Mouse (Mus musculus) midbrain, postnatal 0 days (tissue): ENCODE data around the gene Zfp423. TPM values are rescaled to one million over a fixed set of nuclear protein-coding genes. Genes with fewer than 3 reads are reported as not detected.
"Not testable (repeated sequence)": the region's sequence is repeated elsewhere in the genome, so short reads cannot be mapped to it uniquely, and the experiment has no call there.

Experiments used
- ATAC-seq: fragments of 200-750 bp; cut with Nextera tagmentation; 2 replicates; pipeline ENCODE4 v1.8.0; 2017; ENCODE audit warnings: moderate number of reproducible peaks, mild to moderate bottlenecking, moderate TSS enrichment, moderate library complexity; ENCODE audit not compliant: low FRiP score
- DNase-seq: peaks from one replicate; pipeline ENCODE4 v3.0.0-alpha.2; 2015; ENCODE audit warnings: low spot score
- H3K27ac ChIP-seq: fragments of 300-500 bp; sonication (generic); 2 replicates; pipeline ENCODE4 v1.5.1; 2014; ENCODE audit warnings: low read depth, mild to moderate bottlenecking, low read length, mixed read lengths
- H3K27me3 ChIP-seq: fragments of 300-500 bp; sonication (generic); 2 replicates; pipeline ENCODE4 v1.6.1; 2014; ENCODE audit warnings: low read length, control low read depth, mixed read lengths; ENCODE audit not compliant: insufficient read depth
- H3K36me3 ChIP-seq: fragments of 300-500 bp; sonication (generic); 2 replicates; pipeline ENCODE4 v1.6.1; 2014; ENCODE audit warnings: low read length, control low read depth, mixed read lengths; ENCODE audit not compliant: insufficient read depth
- H3K4me1 ChIP-seq: fragments of 300-500 bp; sonication (generic); 2 replicates; pipeline ENCODE4 v1.6.1; 2014; ENCODE audit warnings: mild to moderate bottlenecking, control low read depth, antibody characterized with exemption, low read length, mixed read lengths; ENCODE audit not compliant: insufficient read depth
- H3K4me2 ChIP-seq: fragments of 300-500 bp; sonication (generic); 2 replicates; pipeline ENCODE4 v1.6.1; 2014; ENCODE audit warnings: low read depth, mild to moderate bottlenecking, low read length, mixed read lengths; ENCODE audit not compliant: poor library complexity, severe bottlenecking
- H3K4me3 ChIP-seq: fragments of 300-500 bp; sonication (generic); 2 replicates; pipeline ENCODE4 v1.5.1; 2014; ENCODE audit warnings: low read depth, mild to moderate bottlenecking, low read length, moderate library complexity
- H3K9ac ChIP-seq: fragments of 300-500 bp; sonication (generic); replicated peaks from 2 replicates; pipeline ENCODE4 v1.6.1; 2014; ENCODE audit warnings: mild to moderate bottlenecking, low read length, moderate library complexity, mixed read lengths; ENCODE audit not compliant: poor library complexity, severe bottlenecking
- H3K9me3 ChIP-seq: fragments of 300-500 bp; sonication (generic); 2 replicates; pipeline ENCODE4 v1.6.1; 2016; ENCODE audit warnings: low read length, control low read depth
- CTCF ChIP-seq: IDR thresholded peaks from 2 replicates; pipeline ENCODE4 v1.5.1; 2016; ENCODE audit warnings: antibody characterized with exemption, mild to moderate bottlenecking
- WGBS: fragments of 180-500 bp; shearing (Covaris S2); extraction: QIAGEN DNeasy Blood & Tissue Kit; methylation state at CpG from one replicate; pipeline ENCODE4 v1.1.7; 2014; 5-methylcytosine and 5-hydroxymethylcytosine counted together
- polyA plus RNA-seq: library from polyadenylated mRNA; unstranded; fragments of >200 nt; fragmentation: Nextera tagmentation; extraction: Ambion mirVana; gene quantifications from 2 replicates; pipeline ENCODE4 v1.2.1, GENCODE M21; 2015
- total RNA-seq: library from RNA; depleted of rRNA; stranded (reverse); fragments of >200 nt; gene quantifications from 2 replicates; pipeline ENCODE4 v1.2.3, GENCODE M21; 2014

The Zfp423 gene
- total and polyA plus RNA-seq, 2 experiments from 2014 or later, result 22.9 to 57.5 TPM

- H3K4me1 ChIP-seq, result no peaks in the 10 kb centered on the region
- no peak overlapping the region for H3K4me2 ChIP-seq
- WGBS, result 86% methylated on average over 5 of the region's 5 CpGs
- no peak for TF ChIP-seq CTCF
- no peak for DNase-seq
- no peaks in the 10 kb centered on the region for H3K36me3 ChIP-seq
- no peak overlapping the region for H3K4me3 ChIP-seq
- ATAC-seq, result no peak
- H3K9ac ChIP-seq, result no peak overlapping the region
- no peaks in the 10 kb centered on the region for H3K27me3 ChIP-seq
- no peak overlapping the region for H3K27ac ChIP-seq
- H3K9me3 ChIP-seq, result no peaks in the 10 kb centered on the region
Measured at GRCm38 (mm10) chr8:87848836-87849235, 110.6 kb downstream of the Zfp423 start.

DNA sequence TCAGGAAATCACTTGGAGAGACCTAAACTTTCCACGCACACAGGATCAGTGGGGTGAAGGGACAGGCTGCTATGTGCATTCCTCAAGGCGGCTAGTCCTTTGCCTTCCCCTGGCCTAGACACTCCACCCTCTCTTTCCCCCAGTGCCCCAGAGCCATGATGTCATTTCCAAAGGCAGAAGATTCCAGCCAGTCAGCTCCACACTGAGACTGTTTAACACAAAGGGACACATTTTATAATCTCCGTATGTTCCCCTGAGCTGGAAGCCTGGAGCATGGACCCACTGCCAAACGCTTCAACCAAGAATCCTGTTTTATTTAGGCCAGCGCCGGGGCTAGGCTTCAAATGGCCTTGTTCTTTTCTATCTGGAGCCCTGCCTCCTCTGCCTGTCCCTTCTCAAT lies 111.6 kb downstream of the Zfp423 start:
- H3K27ac ChIP-seq, result no peak overlapping the region
- no peak for ATAC-seq
- H3K9ac ChIP-seq, result no peak overlapping the region

GRCm38 (mm10) chr8:87842096-87842495 lies 117.3 kb downstream of the Zfp423 start:
- WGBS, result 92% methylated on average over 11 of the region's 11 CpGs
- H3K27ac ChIP-seq, H3K9ac ChIP-seq, H3K36me3 ChIP-seq, DNase-seq, H3K4me3 ChIP-seq, H3K9me3 ChIP-seq, ATAC-seq, H3K4me1 ChIP-seq, H3K4me2 ChIP-seq, H3K27me3 ChIP-seq: not testable (repeated sequence)

More for the DNA sequence above, 111.6 kb downstream of the Zfp423 start:
- no peak for TF ChIP-seq CTCF
- no peaks in the 10 kb centered on the region for H3K27me3 ChIP-seq
- H3K4me3 ChIP-seq, result no peak overlapping the region
- 64% methylated on average over 6 of the region's 6 CpGs for WGBS
- no peaks in the 10 kb centered on the region for H3K4me1 ChIP-seq
- peak; percentile 46 for DNase-seq
- H3K9me3 ChIP-seq, result no peaks in the 10 kb centered on the region
- no peak overlapping the region for H3K4me2 ChIP-seq
- no peaks in the 10 kb centered on the region for H3K36me3 ChIP-seq

DNA sequence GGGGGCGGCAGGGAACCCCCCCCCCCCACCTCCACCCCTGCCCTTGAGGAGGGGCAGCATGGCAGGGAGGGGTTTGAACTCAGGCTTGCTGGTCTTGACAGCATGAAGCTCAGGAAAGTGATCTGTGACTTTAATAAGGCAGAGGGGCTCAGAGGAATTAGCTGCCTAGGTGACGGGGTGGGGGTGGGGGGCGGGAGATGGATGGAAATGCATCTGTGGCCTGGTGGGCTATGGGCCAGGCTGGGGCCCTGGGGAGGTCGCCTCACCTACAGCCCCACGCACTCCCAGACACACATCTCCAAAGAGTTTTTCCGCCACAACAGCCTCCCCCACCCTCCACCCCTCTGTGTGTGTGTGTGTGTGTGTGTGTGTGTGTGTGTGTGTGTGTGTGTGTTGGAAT lies 122.1 kb downstream of the Zfp423 start:
- Histone ChIP-seq H3K36me3 (no peaks in the 10 kb centered on the region), H3K27ac (peak overlapping the region; percentile 19), H3K4me2 (peak overlapping the region; percentile 7), H3K4me3 (no peak overlapping the region), H3K27me3 (no peaks in the 10 kb centered on the region), H3K9me3 (no peaks in the 10 kb centered on the region), H3K4me1 (peaks cover 36% of the 10 kb centered on the region), H3K9ac (0 out of 2 replicates have a peak overlapping the region, but pooled peaks have one; percentile 2)
- TF ChIP-seq CTCF, result no peak
- ATAC-seq, result peak; percentile 32
- no peak for DNase-seq
- 49% methylated on average over 2 of the region's 6 CpGs for WGBS

GRCm38 (mm10) chr8:87836866-87837265 lies 122.5 kb downstream of the Zfp423 start:
- no peak for TF ChIP-seq CTCF
- no peaks in the 10 kb centered on the region for H3K27me3 ChIP-seq
- 0 out of 2 replicates have a peak overlapping the region, but pooled peaks have one; percentile 2 for H3K9ac ChIP-seq
- H3K36me3 ChIP-seq, result no peaks in the 10 kb centered on the region
- H3K4me1 ChIP-seq, result peaks cover 36% of the 10 kb centered on the region
- H3K4me2 ChIP-seq, result peak overlapping the region; percentile 7
- peak overlapping the region; percentile 19 for H3K27ac ChIP-seq
- no peak overlapping the region for H3K4me3 ChIP-seq
- peak; percentile 92 for DNase-seq
- ATAC-seq, result peak; percentile 84
- H3K9me3 ChIP-seq, result no peaks in the 10 kb centered on the region
- WGBS, result 11% methylated on average over 16 of the region's 16 CpGs

- DNase-seq (peak; percentile 40), ATAC-seq (no peak)
- Histone ChIP-seq H3K36me3 (no peaks in the 10 kb centered on the region), H3K4me1 (peaks cover 44% of the 10 kb centered on the region), H3K4me3 (no peak overlapping the region), H3K27me3 (no peaks in the 10 kb centered on the region), H3K4me2 (no peak overlapping the region), H3K9ac (no peak overlapping the region), H3K27ac (peak overlapping the region; percentile 51; the same call in 1 of the 2 replicates), H3K9me3 (no peaks in the 10 kb centered on the region)
- TF ChIP-seq CTCF, result no peak
- 17% methylated on average over 7 of the region's 7 CpGs for WGBS
Measured at GRCm38 (mm10) chr8:87835924-87836323, 123.5 kb downstream of the Zfp423 start.
